Mouse (Mus musculus): ENCODE data around the gene Abl2.

The Abl2 gene

GRCm38 (mm10) chr1:156584175-156584574 lies 25.6 kb downstream of the Abl2 start:
- no peak for DNase-seq (ENCODE audit: low spot score in 2 of 2)

GRCm38 (mm10) chr1:156585512-156585911 lies 26.9 kb downstream of the Abl2 start:
- no peak for DNase-seq (ENCODE audit: low spot score in 2 of 2)

- DNase-seq (ENCODE audit: low spot score in 2 of 2), result no peak
Measured at GRCm38 (mm10) chr1:156589811-156590305, 31.3 kb downstream of the Abl2 start.

DNA sequence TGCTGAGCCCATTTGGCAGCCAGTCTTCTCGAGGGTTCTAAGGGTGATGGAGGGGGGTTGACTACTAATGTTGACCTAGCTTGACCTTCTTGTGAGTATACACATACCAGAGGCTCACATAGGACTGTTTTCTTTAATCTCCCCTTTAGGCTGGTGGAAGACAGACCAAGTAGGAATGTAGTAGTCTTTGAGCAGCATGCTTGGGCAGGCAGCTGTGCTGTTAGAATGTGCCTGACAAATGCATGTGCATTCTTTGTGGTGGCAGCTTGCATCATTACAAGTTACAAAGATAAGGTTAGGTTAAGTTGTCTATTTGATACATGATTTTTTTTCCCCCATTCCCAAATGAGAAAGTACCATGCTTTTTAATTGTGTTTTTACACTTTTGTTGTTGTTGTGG lies 31.8 kb downstream of the Abl2 start:
- no peak for DNase-seq (ENCODE audit: low spot score in 2 of 2)

- peak in 1 of 2 experiments; percentile 44 for DNase-seq (ENCODE audit: low spot score in 2 of 2)
Measured at GRCm38 (mm10) chr1:156593267-156593666, 34.7 kb downstream of the Abl2 start.

DNA sequence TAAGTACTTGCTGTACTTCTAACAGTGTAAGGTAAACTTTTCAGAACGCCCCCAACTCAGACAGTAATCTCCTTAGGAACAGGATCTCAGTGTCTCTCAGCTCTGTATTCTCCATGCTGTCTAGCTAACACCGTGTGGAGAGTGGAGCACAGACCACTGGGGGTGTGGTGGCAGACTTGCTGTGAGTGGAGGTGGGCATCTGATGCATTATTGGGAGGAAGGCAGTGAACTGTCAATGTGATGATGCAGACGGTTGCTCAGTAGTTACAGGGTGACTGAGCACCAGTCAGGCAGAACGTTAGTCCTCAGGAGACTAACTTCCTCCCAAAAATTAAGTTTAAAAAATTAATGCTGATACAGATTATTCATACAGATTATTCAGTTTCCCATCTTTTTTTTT lies 38.5 kb downstream of the Abl2 start:
- DNase-seq (ENCODE audit: low spot score in 2 of 2), result no peak

DNA sequence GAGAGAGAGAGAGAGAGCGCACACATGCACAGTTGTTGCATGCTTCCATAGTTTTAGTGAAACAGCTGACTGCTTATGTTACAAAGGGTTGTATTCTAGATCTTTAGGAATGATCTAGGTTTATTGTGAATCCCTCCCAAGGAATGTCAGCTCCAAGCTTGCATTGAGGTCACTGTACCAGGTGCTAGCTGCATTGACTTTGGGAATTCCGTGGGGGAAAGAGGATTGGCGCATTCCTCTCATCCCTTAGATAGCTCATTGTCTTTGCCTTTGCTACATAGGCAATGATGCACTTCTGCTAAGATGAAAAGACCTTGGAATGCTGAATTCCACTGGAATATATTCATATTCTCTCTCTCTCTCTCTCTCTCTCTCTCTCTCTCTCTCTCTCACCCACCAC lies 44.0 kb downstream of the Abl2 start:
- no peak for DNase-seq (ENCODE audit: low spot score in 2 of 2)

GRCm38 (mm10) chr1:156605094-156605866 lies 46.7 kb downstream of the Abl2 start:
- no peak for DNase-seq (ENCODE audit: low spot score in 2 of 2)

DNA sequence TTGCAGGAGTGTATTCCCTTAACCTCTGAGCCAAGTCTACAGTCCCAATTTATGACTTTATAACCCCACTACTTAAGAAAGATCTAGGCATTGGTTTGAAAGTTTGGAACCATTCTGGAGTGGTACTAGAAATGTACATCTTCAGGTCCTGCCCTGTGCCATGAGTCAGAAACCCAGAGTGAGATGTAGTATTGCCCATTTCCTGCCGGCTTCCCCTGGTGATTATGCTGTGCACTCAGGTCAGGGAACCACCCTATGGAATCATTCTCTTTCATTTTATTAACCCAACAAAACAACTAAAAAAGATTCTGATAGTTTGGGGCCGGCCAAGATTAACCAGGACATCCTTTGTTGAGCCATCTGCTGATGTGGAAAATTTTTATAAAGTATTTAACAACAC lies 47.4 kb downstream of the Abl2 start:
- DNase-seq (ENCODE audit: low spot score in 2 of 2), result no peak

GRCm38 (mm10) chr1:156608496-156608895 lies 49.9 kb downstream of the Abl2 start:
- DNase-seq (ENCODE audit: low spot score in 2 of 2), result no peak

DNA sequence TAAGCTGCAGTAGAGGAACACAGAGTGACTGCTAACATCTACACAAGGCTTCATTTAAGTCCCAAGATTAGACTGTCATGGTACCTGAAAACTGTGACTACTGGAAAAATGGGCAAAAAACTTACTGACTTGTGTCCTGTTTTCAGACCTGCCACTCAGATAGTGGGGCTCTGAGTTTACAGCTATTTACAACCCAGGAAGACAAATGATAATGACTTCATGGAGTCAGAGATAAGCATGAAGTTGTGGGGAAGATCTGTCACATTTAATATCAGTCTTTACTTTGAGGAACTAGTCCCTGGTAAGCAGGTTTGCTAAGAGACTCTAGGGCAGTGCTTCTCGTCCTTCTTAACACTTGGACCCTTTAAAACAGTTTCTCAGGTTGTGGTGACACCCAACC lies 51.7 kb downstream of the Abl2 start:
- DNase-seq (ENCODE audit: low spot score in 2 of 2), result no peak

DNA sequence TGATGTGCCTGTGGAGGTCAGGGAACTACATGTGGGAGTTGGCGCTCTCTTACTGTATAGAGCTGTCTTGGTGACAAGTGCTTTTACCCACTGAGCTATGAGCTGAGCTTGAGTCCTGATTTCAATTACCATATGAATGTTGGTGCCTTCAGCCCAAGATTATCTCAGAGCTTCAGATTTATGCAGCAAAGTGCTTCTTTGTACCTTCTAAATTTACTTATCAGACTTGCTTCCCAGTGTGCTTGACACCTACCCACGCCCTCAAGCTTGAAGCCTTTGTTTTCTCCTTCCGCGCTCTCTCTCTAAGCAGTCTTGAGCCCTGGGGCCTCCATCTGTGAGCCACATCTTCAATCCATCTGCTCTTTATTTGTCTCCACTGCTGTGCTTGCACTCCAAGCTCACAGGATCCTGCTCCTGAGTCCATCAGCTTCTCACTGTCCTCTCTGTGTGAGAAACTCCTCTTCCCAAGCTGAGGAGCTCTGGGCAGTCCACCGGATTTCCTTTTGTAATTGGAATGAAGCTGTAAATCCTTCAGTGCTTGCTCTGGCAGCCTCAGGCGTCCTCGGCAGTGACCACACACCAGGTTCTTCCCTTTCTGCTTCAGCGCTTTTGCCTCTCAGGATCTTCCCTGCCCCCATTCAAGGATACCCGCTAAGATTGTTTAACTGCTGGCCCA lies 55.4 kb downstream of the Abl2 start:
- DNase-seq (ENCODE audit: low spot score in 2 of 2), result peak in 1 of 2 experiments; percentile 67

GRCm38 (mm10) chr1:156614710-156615109 lies 56.1 kb downstream of the Abl2 start:
- DNase-seq (ENCODE audit: low spot score in 2 of 2), result no peak

DNA sequence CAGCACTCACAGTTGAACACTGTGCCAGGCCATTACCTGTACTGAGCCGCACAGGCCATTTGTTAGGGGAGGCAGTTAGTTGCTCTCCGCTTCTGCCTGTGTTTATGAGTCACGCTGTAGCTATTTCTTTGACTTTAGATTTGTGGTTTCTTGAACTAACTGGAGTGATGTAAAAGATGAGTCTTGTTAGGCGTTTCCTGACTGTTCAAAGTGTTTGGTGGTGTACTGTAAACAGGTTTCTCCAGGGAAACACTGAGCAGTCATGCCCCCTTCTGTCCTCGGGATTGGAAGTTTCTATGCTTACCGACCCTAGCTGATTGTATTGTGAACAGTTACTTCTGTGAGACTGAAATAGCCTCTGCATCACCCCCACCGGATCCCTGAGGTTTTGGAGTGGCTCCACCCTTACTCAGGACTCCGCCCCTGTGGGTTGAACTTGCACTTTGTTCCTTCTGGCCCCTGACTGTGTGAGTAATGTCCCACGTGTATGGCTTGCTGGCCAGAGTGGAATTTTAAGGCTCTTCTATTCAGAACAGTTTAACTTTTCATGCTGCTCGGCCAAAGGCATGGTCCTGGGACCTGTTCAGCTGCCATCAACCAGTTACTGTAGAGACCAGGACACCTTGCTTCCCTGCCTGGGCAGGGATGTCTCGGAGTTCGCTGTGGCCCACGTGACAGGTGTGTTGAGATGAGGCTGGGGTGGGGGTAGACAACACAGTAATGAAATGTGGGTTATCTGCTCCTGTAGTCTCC lies 57.0 kb downstream of the Abl2 start:
- DNase-seq (ENCODE audit: low spot score in 2 of 2), result no peak

- no peak for DNase-seq (ENCODE audit: low spot score in 2 of 2)
Measured at GRCm38 (mm10) chr1:156616989-156617598, 58.5 kb downstream of the Abl2 start.

GRCm38 (mm10) chr1:156617811-156618210 lies 59.2 kb downstream of the Abl2 start:
- no peak for DNase-seq (ENCODE audit: low spot score in 2 of 2)

GRCm38 (mm10) chr1:156620292-156620909 lies 61.8 kb downstream of the Abl2 start:
- DNase-seq (ENCODE audit: low spot score in 2 of 2), result no peak

DNA sequence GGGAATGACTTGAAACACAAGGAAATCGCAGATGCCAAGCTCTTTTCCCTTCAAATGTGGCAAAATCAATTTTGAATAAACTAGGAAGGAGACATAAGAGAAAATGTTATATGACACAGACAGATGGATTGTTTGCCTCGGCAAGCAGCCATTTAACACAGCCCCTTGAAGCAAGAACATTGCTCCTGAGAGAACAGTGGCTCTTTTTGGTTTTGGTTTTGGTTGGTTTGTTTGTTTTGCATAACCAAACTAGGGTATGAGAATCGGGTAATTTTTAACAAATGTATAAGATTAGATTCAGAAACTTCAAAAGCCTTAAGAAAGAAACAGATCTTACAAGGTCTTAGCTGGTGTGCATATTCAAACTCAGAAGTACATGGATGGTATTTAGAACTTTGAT lies 62.4 kb downstream of the Abl2 start:
- DNase-seq (ENCODE audit: low spot score in 2 of 2), result no peak

- no peak for DNase-seq (ENCODE audit: low spot score in 2 of 2)
Measured at GRCm38 (mm10) chr1:156624231-156624630, 65.6 kb downstream of the Abl2 start.

DNA sequence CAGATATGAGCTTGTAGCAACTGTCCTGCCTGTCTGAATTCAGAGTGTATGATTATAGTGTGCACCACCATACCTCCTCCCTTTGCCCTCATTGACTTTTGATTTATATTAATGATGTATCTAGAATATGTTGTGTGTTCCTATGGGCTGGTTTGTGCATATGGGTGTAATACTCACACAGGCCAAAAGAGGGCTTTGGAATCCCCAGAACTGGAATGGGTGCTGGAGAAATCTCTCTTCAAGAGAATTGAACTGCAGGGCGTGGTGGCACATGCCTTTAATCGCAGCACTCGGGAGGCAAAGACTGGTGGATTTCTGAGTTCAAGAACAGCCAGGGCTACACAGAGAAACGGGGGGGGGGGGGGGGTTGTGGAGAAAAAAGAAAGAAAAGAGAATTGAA lies 68.1 kb downstream of the Abl2 start:
- no peak for DNase-seq (ENCODE audit: low spot score in 2 of 2)

- DNase-seq (ENCODE audit: low spot score in 2 of 2), result peak; percentile 21 to 44
Measured at GRCm38 (mm10) chr1:156629984-156630383, 71.4 kb downstream of the Abl2 start.

- DNase-seq (ENCODE audit: low spot score in 2 of 2), result no peak
Measured at GRCm38 (mm10) chr1:156630965-156631364, 72.4 kb downstream of the Abl2 start.

Data from right cerebral cortex, postnatal 36 days (tissue).